Mouse (Mus musculus) cerebellum, adult 2 months (tissue): ENCODE measurements around the gene St6galnac6.

ENCODE experiments used
- CTCF ChIP-seq: fragments of 200-500 bp; IDR thresholded peaks from 2 replicates; pipeline ENCODE4 v1.5.1; 2011; ENCODE audit warnings: low read depth, mild to moderate bottlenecking, control low read depth, low read length, moderate library complexity, borderline replicate concordance; ENCODE audit not compliant: insufficient read depth
- POLR2A ChIP-seq: fragments of 200-500 bp; IDR thresholded peaks from 2 replicates; pipeline ENCODE4 v1.6.1; 2011; ENCODE audit warnings: low read length, control low read depth, borderline replicate concordance; ENCODE audit not compliant: insufficient read depth

DNA sequence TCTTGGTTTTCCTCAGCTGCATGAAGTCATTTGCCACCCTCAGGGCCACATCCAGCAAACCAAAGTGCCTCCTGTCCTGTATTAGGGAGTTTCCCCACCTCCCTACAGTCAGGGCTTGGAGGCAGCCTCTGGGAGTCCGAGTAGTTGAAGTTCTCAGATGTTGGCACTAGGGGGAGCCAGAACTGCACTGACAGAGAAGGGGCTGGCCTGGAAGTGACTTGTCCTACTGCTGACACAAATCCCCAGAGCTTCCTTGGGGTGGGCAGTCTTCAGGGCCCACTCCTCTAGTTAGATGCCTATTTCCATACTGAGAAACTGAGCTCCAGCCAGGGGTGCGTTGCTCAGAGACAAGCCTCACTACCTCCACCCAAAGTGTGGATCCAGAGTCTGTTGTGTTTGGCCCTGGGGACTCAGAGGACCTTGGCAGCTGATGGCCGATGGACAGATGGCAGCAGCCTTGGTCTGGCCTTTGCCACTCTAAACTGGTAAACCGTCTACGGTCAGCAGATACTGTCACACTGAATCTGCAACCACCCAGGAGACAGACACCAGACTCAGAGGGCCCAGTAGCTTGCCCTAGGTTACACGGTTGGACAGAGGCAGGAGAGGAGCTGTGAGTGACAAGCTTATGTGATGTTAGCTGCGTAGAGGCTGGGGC, 32.4 kb downstream of the St6galnac6 start:
- TF ChIP-seq POLR2A (no peak), CTCF (peak; percentile 92)
